Mouse (Mus musculus) embryonic facial prominence, embryonic 13.5 days (tissue): ENCODE data around the gene Hspb6. TPM values are rescaled to one million over a fixed set of nuclear protein-coding genes. Genes with fewer than 3 reads are reported as not detected.

Source experiments
- ATAC-seq: fragments of 200-750 bp; cut with Nextera tagmentation; 2 replicates; pipeline ENCODE4 v1.8.0; 2017; ENCODE audit warnings: low read depth; ENCODE audit not compliant: insufficient number of reproducible peaks, insufficient read depth, low FRiP score, low TSS enrichment
- H3K27ac ChIP-seq: fragments of 300-500 bp; sonication (generic); 2 replicates; pipeline ENCODE4 v1.5.1; 2015; ENCODE audit warnings: moderate library complexity, mild to moderate bottlenecking, inconsistent platforms
- H3K27me3 ChIP-seq: fragments of 300-500 bp; sonication (generic); 2 replicates; pipeline ENCODE4 v1.6.1; 2015; ENCODE audit warnings: mild to moderate bottlenecking, inconsistent platforms
- H3K36me3 ChIP-seq: fragments of 300-500 bp; sonication (generic); 2 replicates; pipeline ENCODE4 v1.6.1; 2015; ENCODE audit warnings: mild to moderate bottlenecking, inconsistent platforms
- H3K4me1 ChIP-seq: fragments of 300-500 bp; sonication (generic); 2 replicates; pipeline ENCODE4 v1.6.1; 2015; ENCODE audit warnings: inconsistent platforms
- H3K4me2 ChIP-seq: fragments of 300-500 bp; sonication (generic); 2 replicates; pipeline ENCODE4 v1.6.1; 2015; ENCODE audit warnings: moderate library complexity, mild to moderate bottlenecking, inconsistent platforms
- H3K4me3 ChIP-seq: fragments of 300-500 bp; sonication (generic); 2 replicates; pipeline ENCODE4 v1.5.1; 2015; ENCODE audit warnings: mild to moderate bottlenecking, inconsistent platforms
- H3K9ac ChIP-seq: fragments of 300-500 bp; sonication (generic); 2 replicates; pipeline ENCODE4 v1.6.1; 2015; ENCODE audit warnings: mild to moderate bottlenecking, inconsistent platforms
- H3K9me3 ChIP-seq: fragments of 300-500 bp; sonication (generic); 2 replicates; pipeline ENCODE4 v1.6.1; 2016; ENCODE audit warnings: inconsistent platforms
- WGBS: fragments of 180-500 bp; shearing (Covaris S2); methylation state at CpG from one replicate; pipeline ENCODE4 v1.1.7; 2015; ENCODE audit warnings: mixed read lengths; 5-methylcytosine and 5-hydroxymethylcytosine counted together
- polyA plus RNA-seq: library from polyadenylated mRNA; unstranded; fragments of >200 nt; fragmentation: Nextera tagmentation; extraction: Ambion mirVana; gene quantifications from 2 replicates; pipeline ENCODE4 v1.2.1, GENCODE M21; 2015

Gene Hspb6
- polyA plus RNA-seq, 1 experiment from 2014 or later, result 16.5 TPM

GRCm38 (mm10) chr7:30531291-30531815, 20.6 kb upstream of the Hspb6 start:
- peak overlapping the region; percentile 78 for H3K9ac ChIP-seq
- no peaks in the 10 kb centered on the region for H3K9me3 ChIP-seq
- peaks cover 57% of the 10 kb centered on the region for H3K36me3 ChIP-seq
- WGBS, result 71% methylated on average over 9 of the region's 9 CpGs
- no peak overlapping the region for H3K4me2 ChIP-seq
- no peak overlapping the region for H3K4me3 ChIP-seq
- H3K27ac ChIP-seq, result no peak overlapping the region
- ATAC-seq, result no peak
- no peaks in the 10 kb centered on the region for H3K27me3 ChIP-seq
- H3K4me1 ChIP-seq, result peaks cover 42% of the 10 kb centered on the region

GRCm38 (mm10) chr7:30532931-30533330, 19.0 kb upstream of the Hspb6 start:
- peak overlapping the region; percentile 78 for H3K9ac ChIP-seq
- H3K27ac ChIP-seq, result no peak overlapping the region
- no peaks in the 10 kb centered on the region for H3K9me3 ChIP-seq
- H3K27me3 ChIP-seq, result no peaks in the 10 kb centered on the region
- H3K4me3 ChIP-seq, result no peak overlapping the region; the same call in 1 of the 2 replicates
- no peak for ATAC-seq
- WGBS, result 19% methylated on average over 8 of the region's 8 CpGs
- peaks cover 34% of the 10 kb centered on the region for H3K4me1 ChIP-seq
- H3K36me3 ChIP-seq, result peaks cover 43% of the 10 kb centered on the region
- peak overlapping the region; percentile 76 for H3K4me2 ChIP-seq

DNA sequence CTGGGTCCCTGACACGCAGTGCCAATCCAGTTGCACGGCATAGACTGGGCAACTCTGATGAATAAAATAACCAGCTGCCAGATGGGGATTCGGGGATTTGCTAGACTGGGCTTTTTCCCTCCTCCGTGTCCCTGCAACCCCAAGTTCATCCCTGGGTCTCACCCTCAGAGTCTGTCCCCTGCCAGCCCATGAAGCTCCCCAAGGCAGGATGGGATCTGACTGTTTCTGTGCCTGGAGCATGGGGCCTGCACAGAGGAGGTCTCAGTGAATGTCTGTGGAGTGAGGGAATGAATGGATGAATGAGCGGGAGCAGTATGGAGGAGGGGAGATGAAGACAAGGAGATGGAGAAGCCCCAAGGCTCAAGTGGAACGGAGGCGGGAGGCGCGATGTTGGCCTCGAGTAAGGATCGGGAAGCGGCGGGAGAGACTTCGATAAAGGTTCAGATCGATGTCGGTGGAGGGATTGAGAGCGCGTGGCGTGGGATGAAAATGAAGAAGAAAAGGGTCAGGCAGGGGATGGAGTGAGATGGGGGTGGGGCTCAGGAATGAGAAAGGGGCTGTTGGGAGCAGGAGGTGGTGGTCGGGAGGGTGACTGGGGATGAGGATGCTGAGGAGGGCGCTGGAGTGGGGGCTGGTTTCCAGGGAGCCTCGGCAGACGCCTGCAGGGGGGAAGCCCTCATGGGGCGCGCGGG, 17.9 kb upstream of the Hspb6 start:
- no peaks in the 10 kb centered on the region for H3K9me3 ChIP-seq
- H3K36me3 ChIP-seq, result peaks cover 40% of the 10 kb centered on the region
- peak overlapping the region; percentile 70 for H3K4me3 ChIP-seq
- no peak for ATAC-seq
- peaks cover 34% of the 10 kb centered on the region for H3K4me1 ChIP-seq
- H3K4me2 ChIP-seq, result peak overlapping the region; percentile 76
- H3K27ac ChIP-seq, result peak overlapping the region; percentile 71
- H3K27me3 ChIP-seq, result no peaks in the 10 kb centered on the region
- 6% methylated on average over 25 of the region's 26 CpGs for WGBS
- peak overlapping the region; percentile 78 for H3K9ac ChIP-seq

DNA sequence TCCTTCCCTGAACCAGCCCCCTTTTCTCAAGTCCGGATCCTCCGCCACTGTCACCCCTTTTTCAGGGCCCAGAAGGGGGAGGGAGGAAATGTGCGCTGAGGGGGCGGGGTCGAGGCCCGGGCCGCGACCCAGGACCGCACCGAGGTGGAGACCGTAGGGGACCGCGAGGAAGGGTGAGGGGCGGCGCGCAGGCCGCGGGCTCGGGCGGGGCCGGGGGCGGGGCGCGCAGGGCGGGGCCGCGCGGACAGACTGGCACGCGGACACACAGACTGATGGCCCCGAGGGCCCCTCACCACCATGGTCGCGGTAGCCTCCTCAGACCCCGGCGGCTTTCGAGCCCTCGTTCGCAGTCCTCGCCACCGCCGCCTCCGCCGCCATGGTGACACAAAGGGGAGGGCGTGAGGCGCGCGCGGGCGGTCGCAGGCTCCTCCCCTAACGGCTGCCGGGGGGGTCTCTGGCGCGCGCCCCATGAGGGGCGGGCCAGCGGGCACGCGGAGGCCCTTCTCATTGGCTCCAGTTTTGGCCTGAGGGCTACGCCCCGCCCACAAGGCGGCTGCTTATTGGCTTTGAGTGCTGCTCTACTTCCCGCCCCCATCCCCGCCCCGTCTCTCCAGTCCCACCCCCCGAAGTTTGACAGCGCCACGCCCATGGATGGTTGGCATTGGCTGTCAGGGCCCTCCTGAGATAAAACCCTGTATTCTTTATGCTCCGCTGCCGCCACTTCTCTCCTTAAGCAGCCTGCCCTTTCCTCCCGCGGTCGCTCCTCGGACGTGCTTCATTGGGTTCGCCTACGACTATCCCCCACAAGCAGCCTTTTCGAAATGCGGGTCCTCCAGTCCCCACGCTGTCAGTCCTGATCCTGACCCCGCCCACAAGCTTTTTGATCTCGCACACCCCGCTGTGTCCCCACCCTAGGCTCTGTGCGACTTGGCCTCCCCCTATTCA, 17.1 kb upstream of the Hspb6 start, which contains the start of gene Arhgap33:
Arhgap33 (minus strand) TSS at position 428 of the 945 bp plus-strand sequence.
- WGBS, result 2% methylated on average over 43 of the region's 84 CpGs
- Histone ChIP-seq H3K9me3 (no peaks in the 10 kb centered on the region), H3K36me3 (peaks cover 40% of the 10 kb centered on the region), H3K9ac (peak within 1 kb of the TSS; percentile 78), H3K4me2 (peak within 1 kb of the TSS; percentile 76), H3K27me3 (no peaks in the 10 kb centered on the region), H3K4me1 (peaks cover 34% of the 10 kb centered on the region), H3K27ac (peak within 1 kb of the TSS; percentile 71), H3K4me3 (peak within 1 kb of the TSS; percentile 70)
- peak; percentile 87 for ATAC-seq

GRCm38 (mm10) chr7:30540572-30540971, 11.4 kb upstream of the Hspb6 start:
- WGBS, result 92% methylated on average over 7 of the region's 7 CpGs
- no peaks in the 10 kb centered on the region for H3K27me3 ChIP-seq

DNA sequence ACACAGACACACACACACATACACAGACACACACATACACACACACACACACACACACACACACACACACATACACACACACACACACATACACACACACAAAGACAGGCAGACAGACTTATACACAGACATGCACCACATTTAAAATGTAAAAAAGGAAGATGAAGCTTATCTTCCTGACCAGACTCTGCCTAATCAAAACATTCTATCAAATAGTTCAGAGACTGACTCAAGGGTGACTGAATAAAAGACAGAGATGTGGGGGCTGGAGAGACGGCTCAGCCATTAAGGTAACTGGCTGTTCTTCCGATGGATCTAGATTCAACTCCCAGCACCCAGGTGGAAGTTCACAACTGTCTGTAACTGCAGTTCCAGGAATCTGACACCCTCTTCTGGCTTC, 7.7 kb upstream of the Hspb6 start:
- H3K36me3 ChIP-seq, result peaks cover 58% of the 10 kb centered on the region
- no peaks in the 10 kb centered on the region for H3K27me3 ChIP-seq
- no peak for ATAC-seq
- no peak overlapping the region for H3K4me3 ChIP-seq
- H3K9ac ChIP-seq, result no peak overlapping the region
- H3K9me3 ChIP-seq, result no peaks in the 10 kb centered on the region
- H3K27ac ChIP-seq, result no peak overlapping the region
- no peak overlapping the region for H3K4me2 ChIP-seq
- no peaks in the 10 kb centered on the region for H3K4me1 ChIP-seq
- 93% methylated on average over 2 of the region's 2 CpGs for WGBS

More at GRCm38 (mm10) chr7:30540572-30540971, 11.4 kb upstream of the Hspb6 start:
- Histone ChIP-seq H3K27ac (no peak overlapping the region), H3K4me1 (peaks cover under 1% of the 10 kb centered on the region), H3K36me3 (peaks cover 43% of the 10 kb centered on the region), H3K9me3 (no peaks in the 10 kb centered on the region), H3K4me2 (no peak overlapping the region), H3K4me3 (no peak overlapping the region), H3K9ac (0 out of 2 replicates have a peak overlapping the region, but pooled peaks have one; percentile 27)
- no peak for ATAC-seq

DNA sequence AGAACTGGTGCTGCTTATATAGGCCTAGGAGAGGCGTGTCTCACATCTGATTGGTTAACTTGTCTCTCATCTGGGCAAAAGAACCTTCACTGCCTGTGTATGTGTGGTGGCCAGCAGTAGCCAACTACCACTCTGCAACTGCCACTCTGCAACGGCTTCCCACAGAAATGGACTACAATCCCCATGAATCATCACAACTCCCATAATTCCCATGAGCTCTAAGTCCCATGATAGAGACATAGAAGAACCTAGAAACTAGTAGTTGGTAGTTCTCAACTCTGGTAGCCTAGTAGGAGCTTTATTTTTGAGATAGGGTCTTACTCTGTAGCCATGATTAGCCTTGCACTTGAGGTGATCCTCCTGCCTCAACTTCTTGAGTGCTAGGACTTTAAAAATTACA, 2.1 kb upstream of the Hspb6 start:
- Histone ChIP-seq H3K4me1 (peaks cover 20% of the 10 kb centered on the region), H3K9me3 (no peaks in the 10 kb centered on the region), H3K27ac (no peak overlapping the region), H3K4me2 (no peak overlapping the region), H3K4me3 (no peak overlapping the region), H3K36me3 (peaks cover 38% of the 10 kb centered on the region), H3K27me3 (no peaks in the 10 kb centered on the region), H3K9ac (no peak overlapping the region)
- no peak for ATAC-seq
- WGBS, result 89% methylated on average over 2 of the region's 2 CpGs

DNA sequence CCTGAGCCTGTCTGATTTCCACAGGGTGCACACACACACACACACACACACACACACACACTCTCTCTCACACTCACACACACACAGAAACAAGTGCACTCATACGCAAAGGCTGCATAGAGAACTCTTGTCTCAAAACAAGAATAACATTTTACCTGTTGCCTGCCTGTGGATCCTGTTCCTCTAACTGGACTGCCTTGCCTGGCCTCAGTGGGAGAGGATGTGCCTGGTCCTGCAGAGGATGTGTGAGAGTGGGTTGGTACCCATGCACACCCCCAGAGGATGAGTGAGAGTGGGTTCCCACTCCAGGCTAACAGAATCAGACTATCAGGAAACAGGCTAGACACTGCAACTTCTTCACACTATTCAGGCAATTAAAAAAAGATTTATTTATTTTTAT, 1.4 kb upstream of the Hspb6 start:
- no peak overlapping the region for H3K4me2 ChIP-seq
- H3K36me3 ChIP-seq, result peaks cover 43% of the 10 kb centered on the region
- peaks cover 20% of the 10 kb centered on the region for H3K4me1 ChIP-seq
- no peaks in the 10 kb centered on the region for H3K9me3 ChIP-seq
- H3K4me3 ChIP-seq, result no peak overlapping the region
- H3K27ac ChIP-seq, result no peak overlapping the region
- no peak for ATAC-seq
- WGBS, result 95% methylated on average over 1 of the region's 1 CpGs
- no peak overlapping the region for H3K9ac ChIP-seq
- H3K27me3 ChIP-seq, result no peaks in the 10 kb centered on the region

DNA sequence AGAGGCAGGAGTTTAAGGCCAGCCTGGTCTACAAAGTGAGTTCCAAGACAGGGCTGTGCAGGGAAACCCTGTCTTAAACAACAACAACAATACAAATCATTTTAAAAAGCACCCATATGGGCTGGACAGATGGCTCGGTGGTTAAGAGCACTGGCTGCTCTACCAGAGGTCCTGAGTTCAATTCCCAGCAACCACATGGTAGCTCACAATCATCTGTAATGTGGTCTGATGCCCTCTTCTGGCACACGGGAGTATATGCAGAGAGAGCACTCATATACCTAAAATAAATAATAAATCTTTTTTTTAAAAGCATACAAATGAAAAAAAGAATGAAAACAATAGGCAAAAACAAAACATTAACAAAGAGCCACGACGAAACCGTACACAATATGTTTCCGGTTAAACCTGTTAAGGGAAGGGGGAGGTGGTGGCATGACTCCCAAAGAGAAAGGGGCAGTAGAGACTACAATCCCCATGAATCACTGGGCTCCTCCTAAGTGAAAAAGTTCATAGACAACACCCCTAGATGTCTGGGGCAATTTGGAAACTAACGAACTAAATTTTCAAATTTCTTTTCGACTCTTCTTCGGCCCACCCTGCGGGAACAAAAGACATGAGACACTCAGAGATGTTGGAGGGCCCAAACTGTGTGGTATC, 405 bp upstream of the Hspb6 start:
- peak; percentile 60 for ATAC-seq
- Histone ChIP-seq H3K27ac (peak overlapping the region; percentile 99), H3K9me3 (no peaks in the 10 kb centered on the region), H3K4me3 (peak overlapping the region; percentile 61), H3K27me3 (no peaks in the 10 kb centered on the region), H3K36me3 (peaks cover 43% of the 10 kb centered on the region), H3K4me1 (peaks cover 20% of the 10 kb centered on the region), H3K9ac (peak overlapping the region; percentile 82), H3K4me2 (peak overlapping the region; percentile 94)
- 2% methylated on average over 10 of the region's 10 CpGs for WGBS

DNA sequence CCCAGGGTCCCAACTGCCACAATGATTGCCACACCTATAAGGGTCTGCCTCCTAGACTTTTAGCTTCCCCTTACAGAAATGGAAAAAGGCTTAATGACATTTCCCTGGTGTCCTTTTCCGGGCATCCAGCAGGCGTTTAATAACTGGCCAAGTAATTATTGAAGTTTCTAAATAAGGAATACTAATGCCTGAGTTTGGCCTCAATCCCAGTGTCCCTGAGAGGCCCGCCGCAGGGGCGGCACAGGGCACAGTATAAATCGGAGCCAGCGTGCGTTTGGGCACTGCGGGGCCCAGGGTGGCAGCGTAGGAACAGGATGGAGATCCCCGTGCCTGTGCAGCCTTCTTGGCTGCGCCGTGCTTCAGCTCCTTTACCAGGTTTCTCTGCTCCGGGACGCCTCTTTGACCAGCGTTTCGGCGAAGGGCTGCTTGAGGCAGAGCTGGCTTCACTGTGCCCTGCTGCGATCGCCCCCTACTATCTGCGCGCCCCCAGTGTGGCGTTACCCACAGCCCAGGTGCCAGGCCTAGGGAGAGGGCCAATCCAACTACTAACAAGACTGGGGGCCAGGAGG, 1.1 kb downstream of the Hspb6 start:
- Histone ChIP-seq H3K4me2 (peak overlapping the region; percentile 94), H3K9ac (peak overlapping the region; percentile 82), H3K36me3 (peaks cover 46% of the 10 kb centered on the region), H3K27me3 (no peaks in the 10 kb centered on the region), H3K4me1 (peaks cover 22% of the 10 kb centered on the region), H3K27ac (peak overlapping the region; percentile 99), H3K9me3 (no peaks in the 10 kb centered on the region), H3K4me3 (peak overlapping the region; percentile 61)
- 6% methylated on average over 23 of the region's 23 CpGs for WGBS
- no peak for ATAC-seq
